Mouse (Mus musculus): ENCODE measurements at regions not wholly inside any gene's neighbourhood (a gene's known extent, or its start where the extent isn't known, plus 50 kb on each side); places are given as distances from the start of the nearest gene placed in this dataset.

- H3K27ac ChIP-seq (ENCODE audit: insufficient read depth, low read length), result no peak overlapping the region
- no peak overlapping the region for H3K4me3 ChIP-seq (ENCODE audit: insufficient read depth, low read length)
- TF ChIP-seq POLR2A (IDR thresholded peaks at IDR 0.05; ENCODE audit: low read depth, low read length), result no peak
- no peak for TF ChIP-seq CTCF (IDR thresholded peaks at IDR 0.05; ENCODE audit: borderline replicate concordance, insufficient read depth, low read length)
These were observed 77.7 kb downstream of the Efnb1 start for GRCm38 (mm10) chrX:99213565-99214153.

GRCm38 (mm10) chrX:99204077-99204476 lies 68.1 kb downstream of the Efnb1 start:
- TF ChIP-seq CTCF (IDR thresholded peaks at IDR 0.05; ENCODE audit: borderline replicate concordance, insufficient read depth, low read length), result no peak
- TF ChIP-seq POLR2A (IDR thresholded peaks at IDR 0.05; ENCODE audit: low read depth, low read length), result no peak
- H3K27ac ChIP-seq (ENCODE audit: insufficient read depth, low read length), result no peak overlapping the region
- H3K4me1 ChIP-seq (ENCODE audit: control insufficient read depth, insufficient read depth, low read length), result peaks cover 4% of the 10 kb centered on the region; the same call in 1 of the 2 replicates
- H3K4me3 ChIP-seq (ENCODE audit: insufficient read depth, low read length), result no peak overlapping the region

More at GRCm38 (mm10) chrX:99213565-99214153, 77.7 kb downstream of the Efnb1 start:
- H3K4me1 ChIP-seq (ENCODE audit: control insufficient read depth, insufficient read depth, low read length), result no peaks in the 10 kb centered on the region

GRCm38 (mm10) chrX:99201081-99201480 lies 65.2 kb downstream of the Efnb1 start:
- Histone ChIP-seq H3K4me3 (ENCODE audit: insufficient read depth, low read length) (no peak overlapping the region), H3K27ac (ENCODE audit: insufficient read depth, low read length) (no peak overlapping the region), H3K4me1 (ENCODE audit: control insufficient read depth, insufficient read depth, low read length) (peaks cover 4% of the 10 kb centered on the region; the same call in 1 of the 2 replicates)
- TF ChIP-seq POLR2A (IDR thresholded peaks at IDR 0.05; ENCODE audit: low read depth, low read length), result no peak
- TF ChIP-seq CTCF (IDR thresholded peaks at IDR 0.05; ENCODE audit: borderline replicate concordance, insufficient read depth, low read length), result no peak

GRCm38 (mm10) chrX:99199669-99200068 lies 63.7 kb downstream of the Efnb1 start:
- Histone ChIP-seq H3K27ac (ENCODE audit: insufficient read depth, low read length) (no peak overlapping the region), H3K4me3 (ENCODE audit: insufficient read depth, low read length) (no peak overlapping the region), H3K4me1 (ENCODE audit: control insufficient read depth, insufficient read depth, low read length) (peaks cover 4% of the 10 kb centered on the region; the same call in 1 of the 2 replicates)
- TF ChIP-seq POLR2A (IDR thresholded peaks at IDR 0.05; ENCODE audit: low read depth, low read length), result no peak
- TF ChIP-seq CTCF (IDR thresholded peaks at IDR 0.05; ENCODE audit: borderline replicate concordance, insufficient read depth, low read length), result no peak

- Histone ChIP-seq H3K4me1 (ENCODE audit: control insufficient read depth, insufficient read depth, low read length) (peaks cover 4% of the 10 kb centered on the region; the same call in 1 of the 2 replicates), H3K27ac (ENCODE audit: insufficient read depth, low read length) (no peak overlapping the region), H3K4me3 (ENCODE audit: insufficient read depth, low read length) (no peak overlapping the region)
- TF ChIP-seq POLR2A (IDR thresholded peaks at IDR 0.05; ENCODE audit: low read depth, low read length) (peak; percentile 45; the same call in 1 of the 2 replicates), CTCF (IDR thresholded peaks at IDR 0.05; ENCODE audit: borderline replicate concordance, insufficient read depth, low read length) (no peak)
These were observed 63.2 kb downstream of the Efnb1 start for GRCm38 (mm10) chrX:99198961-99199631.
